Mouse (Mus musculus): ENCODE data around the gene Mapre3. TPM values are rescaled to one million over a fixed set of nuclear protein-coding genes. Genes with fewer than 3 reads are reported as not detected.

Gene Mapre3
- polyA plus RNA-seq, 1 experiment from 2014 or later = 166 TPM

- Histone ChIP-seq H3K4me1 (no peaks in the 10 kb centered on the region), H3K9ac (no peak overlapping the region), H3K9me3 (no peaks in the 10 kb centered on the region), H3K27me3 (replicated peaks) (no peaks in the 10 kb centered on the region), H3K27ac (no peak overlapping the region), H3K36me3 (replicated peaks) (peaks cover 11% of the 10 kb centered on the region; the same call in 1 of the 2 replicates), H3K4me2 (no peak overlapping the region), H3K4me3 (no peak overlapping the region)
- WGBS = 81% methylated on average over 3 of the region's 3 CpGs
- no peak for ATAC-seq (replicated peaks)
Observed at GRCm38 (mm10) chr5:30833416-30833815, 19.0 kb downstream of the Mapre3 start.

GRCm38 (mm10) chr5:30839731-30840130 lies 25.3 kb downstream of the Mapre3 start:
- H3K4me2 ChIP-seq = no peak overlapping the region
- no peak for ATAC-seq (replicated peaks)
- H3K4me3 ChIP-seq = no peak overlapping the region
- peaks cover 11% of the 10 kb centered on the region; the same call in 1 of the 2 replicates for H3K36me3 ChIP-seq (replicated peaks)
- no peaks in the 10 kb centered on the region for H3K27me3 ChIP-seq (replicated peaks)
- H3K9ac ChIP-seq = no peak overlapping the region
- H3K9me3 ChIP-seq = no peaks in the 10 kb centered on the region
- WGBS = 97% methylated on average over 2 of the region's 2 CpGs
- no peak overlapping the region for H3K27ac ChIP-seq
- no peaks in the 10 kb centered on the region for H3K4me1 ChIP-seq

GRCm38 (mm10) chr5:30841896-30842295 lies 27.5 kb downstream of the Mapre3 start:
- H3K36me3 ChIP-seq (replicated peaks) = peaks cover 4% of the 10 kb centered on the region; the same call in 1 of the 2 replicates
- H3K4me3 ChIP-seq = no peak overlapping the region
- H3K9ac ChIP-seq = no peak overlapping the region
- no peaks in the 10 kb centered on the region for H3K27me3 ChIP-seq (replicated peaks)
- no peak overlapping the region for H3K27ac ChIP-seq
- 55% methylated on average over 3 of the region's 3 CpGs for WGBS
- H3K4me2 ChIP-seq = no peak overlapping the region
- H3K9me3 ChIP-seq = no peaks in the 10 kb centered on the region
- H3K4me1 ChIP-seq = no peaks in the 10 kb centered on the region
- ATAC-seq (replicated peaks) = no peak

- Histone ChIP-seq H3K36me3 (replicated peaks) (no peaks in the 10 kb centered on the region), H3K4me2 (no peak overlapping the region), H3K9me3 (no peaks in the 10 kb centered on the region), H3K27me3 (replicated peaks) (no peaks in the 10 kb centered on the region), H3K4me1 (no peaks in the 10 kb centered on the region), H3K27ac (no peak overlapping the region), H3K9ac (no peak overlapping the region), H3K4me3 (no peak overlapping the region)
- ATAC-seq (replicated peaks) = no peak
- 72% methylated on average over 6 of the region's 6 CpGs for WGBS
Observed at GRCm38 (mm10) chr5:30849891-30850555, 35.6 kb downstream of the Mapre3 start.

- H3K4me2 ChIP-seq = no peak overlapping the region
- no peak overlapping the region for H3K9ac ChIP-seq
- no peaks in the 10 kb centered on the region for H3K4me1 ChIP-seq
- H3K36me3 ChIP-seq (replicated peaks) = no peaks in the 10 kb centered on the region
- ATAC-seq (replicated peaks) = no peak
- H3K9me3 ChIP-seq = no peaks in the 10 kb centered on the region
- no peak overlapping the region for H3K4me3 ChIP-seq
- no peaks in the 10 kb centered on the region for H3K27me3 ChIP-seq (replicated peaks)
- no peak overlapping the region for H3K27ac ChIP-seq
- WGBS = 75% methylated on average over 2 of the region's 2 CpGs
Observed at GRCm38 (mm10) chr5:30850556-30850925, 36.1 kb downstream of the Mapre3 start.

- ATAC-seq (replicated peaks) = no peak
- Histone ChIP-seq H3K9ac (no peak overlapping the region), H3K9me3 (no peaks in the 10 kb centered on the region)
Observed at GRCm38 (mm10) chr5:30853522-30853921, 39.1 kb downstream of the Mapre3 start.

GRCm38 (mm10) chr5:30855674-30856073 lies 41.2 kb downstream of the Mapre3 start:
- 80% methylated on average over 3 of the region's 3 CpGs for WGBS
- no peak overlapping the region for H3K27ac ChIP-seq

More at GRCm38 (mm10) chr5:30853522-30853921, 39.1 kb downstream of the Mapre3 start:
- H3K4me1 ChIP-seq = no peaks in the 10 kb centered on the region
- no peak overlapping the region for H3K27ac ChIP-seq
- no peaks in the 10 kb centered on the region for H3K27me3 ChIP-seq (replicated peaks)
- WGBS = 81% methylated on average over 4 of the region's 4 CpGs
- H3K4me2 ChIP-seq = no peak overlapping the region
- H3K36me3 ChIP-seq (replicated peaks) = no peaks in the 10 kb centered on the region
- H3K4me3 ChIP-seq = no peak overlapping the region

GRCm38 (mm10) chr5:30856124-30856523 lies 41.7 kb downstream of the Mapre3 start:
- no peaks in the 10 kb centered on the region for H3K27me3 ChIP-seq (replicated peaks)
- no peak overlapping the region for H3K27ac ChIP-seq
- no peaks in the 10 kb centered on the region for H3K4me1 ChIP-seq
- H3K36me3 ChIP-seq (replicated peaks) = no peaks in the 10 kb centered on the region
- ATAC-seq (replicated peaks) = no peak
- H3K4me2 ChIP-seq = no peak overlapping the region
- H3K9ac ChIP-seq = no peak overlapping the region
- H3K9me3 ChIP-seq = no peaks in the 10 kb centered on the region
- no peak overlapping the region for H3K4me3 ChIP-seq
- WGBS = 87% methylated on average over 2 of the region's 2 CpGs

More at GRCm38 (mm10) chr5:30855674-30856073, 41.2 kb downstream of the Mapre3 start:
- Histone ChIP-seq H3K4me3 (no peak overlapping the region), H3K36me3 (replicated peaks) (no peaks in the 10 kb centered on the region), H3K27me3 (replicated peaks) (no peaks in the 10 kb centered on the region), H3K4me2 (no peak overlapping the region), H3K9me3 (no peaks in the 10 kb centered on the region), H3K9ac (no peak overlapping the region), H3K4me1 (no peaks in the 10 kb centered on the region)
- no peak for ATAC-seq (replicated peaks)

- H3K27me3 ChIP-seq (replicated peaks) = no peaks in the 10 kb centered on the region
- no peaks in the 10 kb centered on the region for H3K9me3 ChIP-seq
- peaks cover 23% of the 10 kb centered on the region; the same call in 1 of the 2 replicates for H3K36me3 ChIP-seq (replicated peaks)
- no peak for ATAC-seq (replicated peaks)
- WGBS = 42% methylated on average over 4 of the region's 4 CpGs
- no peak overlapping the region for H3K4me3 ChIP-seq
- no peak overlapping the region for H3K9ac ChIP-seq
- H3K4me1 ChIP-seq = peaks cover under 1% of the 10 kb centered on the region
- no peak overlapping the region for H3K4me2 ChIP-seq
- no peak overlapping the region for H3K27ac ChIP-seq
Observed at GRCm38 (mm10) chr5:30863852-30864251, 49.4 kb downstream of the Mapre3 start.

- Histone ChIP-seq H3K4me3 (no peak overlapping the region), H3K36me3 (replicated peaks) (peaks cover 23% of the 10 kb centered on the region; the same call in 1 of the 2 replicates), H3K4me2 (no peak overlapping the region), H3K9ac (no peak overlapping the region), H3K27me3 (replicated peaks) (no peaks in the 10 kb centered on the region), H3K9me3 (no peaks in the 10 kb centered on the region), H3K27ac (no peak overlapping the region), H3K4me1 (peaks cover 4% of the 10 kb centered on the region)
- WGBS = 58% methylated on average over 15 of the region's 15 CpGs
- no peak for ATAC-seq (replicated peaks)
Observed at GRCm38 (mm10) chr5:30864322-30864721, 49.9 kb downstream of the Mapre3 start.

- Histone ChIP-seq H3K27me3 (replicated peaks) (no peaks in the 10 kb centered on the region), H3K4me1 (peaks cover 17% of the 10 kb centered on the region), H3K9me3 (no peaks in the 10 kb centered on the region), H3K27ac (no peak overlapping the region), H3K36me3 (replicated peaks) (peaks cover 25% of the 10 kb centered on the region; the same call in 1 of the 2 replicates), H3K9ac (no peak overlapping the region), H3K4me3 (no peak overlapping the region), H3K4me2 (no peak overlapping the region)
- ATAC-seq (replicated peaks) = no peak
- whole genome bisulfite sequencing = 95% methylated on average over 3 of the region's 3 CpGs
Observed at GRCm38 (mm10) chr5:30866871-30867270, 52.4 kb downstream of the Mapre3 start.

GRCm38 (mm10) chr5:30867712-30868111 lies 53.3 kb downstream of the Mapre3 start, which contains the start of gene Tmem214:
Tmem214 (plus strand) TSS chr5:30868012.
- H3K36me3 ChIP-seq (replicated peaks) = peaks cover 33% of the 10 kb centered on the region
- no peak within 1 kb of the TSS; the same call in 1 of the 2 replicates for H3K27ac ChIP-seq
- no peak within 1 kb of the TSS for H3K9ac ChIP-seq
- no peaks in the 10 kb centered on the region for H3K9me3 ChIP-seq
- ATAC-seq (replicated peaks) = no peak
- WGBS = 95% methylated on average over 3 of the region's 3 CpGs
- H3K4me2 ChIP-seq = peak within 1 kb of the TSS; percentile 75
- peak within 1 kb of the TSS; percentile 85; the same call in 1 of the 2 replicates for H3K4me3 ChIP-seq
- no peaks in the 10 kb centered on the region for H3K27me3 ChIP-seq (replicated peaks)
- peaks cover 17% of the 10 kb centered on the region for H3K4me1 ChIP-seq

- peak overlapping the region; percentile 78 for H3K27ac ChIP-seq
Observed at GRCm38 (mm10) chr5:30868981-30869380, 54.5 kb downstream of the Mapre3 start.

More at GRCm38 (mm10) chr5:30868981-30869380, 54.5 kb downstream of the Mapre3 start:
- 20% methylated on average over 9 of the region's 9 CpGs for WGBS
- Histone ChIP-seq H3K4me3 (peak overlapping the region; percentile 85), H3K9me3 (no peaks in the 10 kb centered on the region), H3K4me1 (peaks cover 17% of the 10 kb centered on the region), H3K27me3 (replicated peaks) (no peaks in the 10 kb centered on the region), H3K4me2 (peak overlapping the region; percentile 75), H3K36me3 (replicated peaks) (peaks cover 37% of the 10 kb centered on the region), H3K9ac (peak overlapping the region; percentile 91)
- ATAC-seq (replicated peaks) = peak; percentile 29; the same call in 1 of the 2 replicates

Data from midbrain, embryonic 15.5 days (tissue).